Mouse (Mus musculus) small intestine, adult 2 months (tissue): ENCODE results near the gene Phlda3.

ENCODE experiments used
- CTCF ChIP-seq: fragments of 200-500 bp; IDR thresholded peaks from 2 replicates; pipeline ENCODE4 v1.5.1; 2012; ENCODE audit warnings: low read depth, mild to moderate bottlenecking, control low read depth, inconsistent platforms, low read length, moderate library complexity, mixed read lengths; ENCODE audit not compliant: insufficient replicate concordance, insufficient read length; ENCODE audit errors: extremely low read depth
- POLR2A ChIP-seq: fragments of 200-500 bp; IDR thresholded peaks from 2 replicates; pipeline ENCODE4 v1.6.1; 2012; ENCODE audit warnings: low read depth, mild to moderate bottlenecking, control low read depth, inconsistent platforms, low read length, moderate library complexity

- TF ChIP-seq CTCF (no peak), POLR2A (no peak)
Observed at GRCm38 (mm10) chr1:135744987-135745386, 20.9 kb upstream of the Phlda3 start.
